Mouse (Mus musculus) thymus, adult 2 months (tissue): ENCODE results near the gene Ric8a. TPM values are rescaled to one million over a fixed set of nuclear protein-coding genes. Genes with fewer than 3 reads are reported as not detected.
"Not testable (repeated sequence)": the region's sequence is repeated elsewhere in the genome, so short reads cannot be mapped to it uniquely, and the experiment has no call there.

Source experiments
- DNase-seq: peaks from one replicate; pipeline ENCODE4 v3.0.0; 2021
- H3K27ac ChIP-seq: fragments of 200-500 bp; 2 replicates; pipeline ENCODE4 v1.5.1; 2012; ENCODE audit warnings: low read length, control low read depth; ENCODE audit not compliant: control insufficient read depth, insufficient read depth
- H3K27me3 ChIP-seq: fragments of 200-500 bp; 2 replicates; pipeline ENCODE4 v1.6.1; 2012; ENCODE audit warnings: mild to moderate bottlenecking, low read length, moderate library complexity, mixed read lengths; ENCODE audit not compliant: control insufficient read depth, insufficient read depth
- H3K36me3 ChIP-seq: fragments of 200-500 bp; 2 replicates; pipeline ENCODE4 v1.6.1; 2012; ENCODE audit warnings: mild to moderate bottlenecking, low read length, moderate library complexity; ENCODE audit not compliant: control insufficient read depth, insufficient read depth
- H3K4me1 ChIP-seq: fragments of 200-500 bp; replicated peaks from 2 replicates; pipeline ENCODE4 v1.6.1; 2012; ENCODE audit warnings: low read length; ENCODE audit not compliant: control insufficient read depth, insufficient read depth
- H3K4me3 ChIP-seq: fragments of 200-500 bp; 2 replicates; pipeline ENCODE4 v1.5.1; 2012; ENCODE audit warnings: mild to moderate bottlenecking, low read length, control low read depth, moderate library complexity; ENCODE audit not compliant: control insufficient read depth, insufficient read depth
- CTCF ChIP-seq: fragments of 200-500 bp; IDR thresholded peaks from 2 replicates; pipeline ENCODE4 v1.5.1; 2012; ENCODE audit warnings: mild to moderate bottlenecking, control low read depth, low read length, moderate library complexity, borderline replicate concordance; ENCODE audit not compliant: control insufficient read depth, poor library complexity, insufficient read depth; ENCODE audit errors: extremely low read depth
- POLR2A ChIP-seq: fragments of 200-500 bp; IDR thresholded peaks from 2 replicates; pipeline ENCODE4 v1.6.1; 2012; ENCODE audit warnings: mild to moderate bottlenecking, low read length, control low read depth, moderate library complexity; ENCODE audit not compliant: control insufficient read depth, poor library complexity, insufficient read depth; ENCODE audit errors: extremely low read depth
- WGBS: fragments of 180-500 bp; shearing (Covaris S2); methylation state at CpG from one replicate; pipeline ENCODE4 v1.1.7; 2018; 5-methylcytosine and 5-hydroxymethylcytosine counted together
- polyA plus RNA-seq: library from polyadenylated mRNA; depleted of rRNA; stranded (reverse); fragments of >200 nt; gene quantifications from 2 replicates; pipeline ENCODE4 v1.2.3, GENCODE M21; 2012

Ric8a gene
- polyA plus RNA-seq, 1 experiment = 181 TPM

DNA sequence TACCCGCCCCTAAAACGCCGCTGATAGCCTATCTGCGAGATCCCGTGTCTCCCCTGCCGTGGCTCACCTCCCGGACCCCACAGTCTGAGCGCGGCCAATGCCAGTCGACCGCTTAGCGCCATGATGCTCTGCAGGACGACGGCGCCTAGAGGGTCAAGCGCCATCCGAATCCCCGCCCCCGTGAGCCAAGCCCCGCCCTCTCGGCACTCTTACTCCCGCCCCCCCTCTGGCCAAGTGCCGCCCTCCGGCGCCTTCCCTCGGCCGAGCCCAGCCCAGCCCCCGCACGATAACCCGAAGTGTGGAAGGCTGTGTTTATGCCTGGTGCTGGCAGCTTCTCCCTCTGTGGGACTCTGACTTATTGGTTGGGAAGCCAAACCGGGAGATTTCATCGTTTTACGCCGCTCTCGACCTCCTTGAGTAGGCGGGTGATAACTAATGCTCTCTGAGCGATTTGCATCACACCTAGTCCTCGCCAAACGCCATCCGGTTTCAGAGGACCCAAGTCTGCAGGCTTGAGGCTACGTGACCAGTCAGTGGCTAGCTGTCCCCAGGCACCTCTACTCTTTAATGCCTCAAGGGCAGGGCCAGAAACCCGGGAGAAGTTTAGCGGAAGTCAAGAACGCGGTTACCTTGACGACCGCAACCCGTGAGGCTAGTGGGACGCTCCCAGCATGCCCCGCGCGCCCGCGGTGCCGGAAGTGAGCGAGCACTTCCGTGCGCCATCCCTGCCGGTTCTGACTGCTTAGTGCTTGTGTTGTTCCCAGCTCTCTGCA lies 25.1 kb downstream of the Ric8a start, which contains the start of the genes Psmd13 and Sirt3:
Gene Psmd13, plus strand, starts transcription at position 273 of the 773 bp plus-strand sequence.
Gene Sirt3, minus strand, starts transcription at position 614 of the 773 bp plus-strand sequence.
- Histone ChIP-seq H3K36me3 (peaks cover 9% of the 10 kb centered on the region), H3K4me3 (peak within 1 kb of the TSS; percentile 98), H3K4me1 (peaks cover 17% of the 10 kb centered on the region), H3K27me3 (no peaks in the 10 kb centered on the region), H3K27ac (peak within 1 kb of the TSS; percentile 13; the same call in 1 of the 2 replicates)
- DNase-seq = peak; percentile 95
- WGBS = under 1% methylated on average over 58 of the region's 59 CpGs
- TF ChIP-seq CTCF (no peak), POLR2A (peak; percentile 56)

DNA sequence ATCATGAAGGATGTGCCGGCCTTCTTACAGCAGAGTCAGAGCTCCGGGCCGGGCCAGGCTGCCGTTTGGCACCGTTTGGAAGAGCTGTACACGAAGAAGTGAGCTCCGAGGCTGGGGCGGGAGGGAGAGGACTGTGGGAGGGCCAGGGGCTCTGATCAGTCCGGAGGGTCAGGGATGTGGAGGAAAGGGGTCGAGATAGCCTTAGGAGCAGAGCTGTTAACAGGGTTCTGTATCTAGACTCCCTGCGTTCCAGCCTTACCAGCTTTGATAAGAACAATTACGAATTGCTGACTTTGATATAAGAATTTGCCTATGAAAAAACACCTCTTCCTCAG lies 25.7 kb downstream of the Ric8a start:
- H3K4me3 ChIP-seq = peak overlapping the region; percentile 98
- TF ChIP-seq POLR2A (no peak), CTCF (no peak)
- H3K4me1 ChIP-seq = peaks cover 17% of the 10 kb centered on the region
- no peak overlapping the region for H3K27ac ChIP-seq
- peaks cover 15% of the 10 kb centered on the region for H3K36me3 ChIP-seq
- H3K27me3 ChIP-seq = no peaks in the 10 kb centered on the region
- DNase-seq = no peak
- WGBS = under 1% methylated on average over 12 of the region's 12 CpGs

DNA sequence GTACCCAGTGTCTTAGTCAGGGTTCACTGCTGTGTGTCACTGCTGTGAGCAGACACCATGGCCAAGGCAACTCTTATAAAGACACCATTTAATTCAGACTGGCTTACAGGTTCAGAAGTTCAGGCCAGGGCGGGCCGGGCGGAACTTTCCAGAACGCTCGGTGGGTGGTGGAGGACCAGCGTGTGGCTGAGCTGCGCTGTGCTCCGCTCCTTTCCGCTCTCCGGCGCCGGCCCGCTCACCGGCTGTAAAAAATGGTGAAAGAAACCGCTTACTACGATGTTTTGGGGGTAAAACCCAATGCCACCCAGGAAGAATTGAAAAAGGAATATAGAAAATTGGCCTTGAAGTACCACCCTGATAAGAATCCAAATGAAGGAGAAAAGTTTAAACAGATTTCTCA lies 33.9 kb downstream of the Ric8a start:
- not testable (repeated sequence) for H3K27ac ChIP-seq

DNA sequence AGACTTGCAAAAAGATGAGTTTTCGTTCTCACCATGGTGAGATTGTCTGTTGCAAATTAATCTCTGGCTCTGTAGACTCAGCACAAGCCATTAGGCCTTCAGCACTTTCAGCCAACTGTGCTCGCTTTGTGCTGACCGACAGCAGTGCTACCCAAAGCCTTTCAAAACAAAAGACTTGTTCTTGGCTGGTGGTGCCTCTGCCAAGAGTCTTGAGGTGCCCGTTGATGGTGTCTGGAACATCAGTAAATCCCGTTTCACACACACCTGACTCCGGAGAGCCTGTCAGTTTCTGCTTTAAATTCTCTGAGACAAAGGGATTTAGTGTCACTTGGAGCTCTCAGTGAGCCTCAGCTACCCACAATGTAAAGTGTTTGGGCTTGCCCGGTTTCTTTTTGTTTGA lies 37.3 kb downstream of the Ric8a start:
- Histone ChIP-seq H3K36me3 (peaks cover 48% of the 10 kb centered on the region), H3K4me1 (no peaks in the 10 kb centered on the region), H3K27me3 (no peaks in the 10 kb centered on the region), H3K4me3 (no peak overlapping the region), H3K27ac (no peak overlapping the region)
- DNase-seq = no peak
- WGBS = 90% methylated on average over 7 of the region's 7 CpGs
- no peak for TF ChIP-seq POLR2A
- no peak for TF ChIP-seq CTCF

More for the DNA sequence above, 33.9 kb downstream of the Ric8a start:
- DNase-seq, H3K27me3 ChIP-seq, H3K4me3 ChIP-seq, H3K4me1 ChIP-seq: not testable (repeated sequence)
- 98% methylated on average over 16 of the region's 16 CpGs for WGBS
- H3K36me3 ChIP-seq = peaks cover 66% of the 10 kb centered on the region

DNA sequence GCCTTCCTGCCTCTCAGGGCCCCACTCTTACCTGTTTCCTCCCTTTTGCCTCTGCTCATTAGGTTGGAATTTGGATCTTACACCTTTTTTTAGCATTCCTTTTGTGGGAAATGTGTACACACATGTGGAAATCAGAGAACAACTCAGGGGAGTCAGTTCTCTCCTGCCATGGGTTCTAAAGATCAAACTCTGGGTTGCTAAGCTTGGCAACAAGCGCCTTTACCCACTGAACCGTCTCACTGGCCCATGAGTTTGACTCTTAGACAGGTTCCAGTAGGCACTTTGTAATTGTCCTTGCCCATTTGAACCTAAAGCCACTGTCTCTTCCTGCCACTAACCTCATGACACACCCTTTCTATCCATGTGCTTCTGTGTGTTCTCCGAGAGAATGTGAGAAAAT lies 37.9 kb downstream of the Ric8a start:
- no peak for DNase-seq
- H3K27ac ChIP-seq = no peak overlapping the region
- WGBS = 94% methylated on average over 3 of the region's 3 CpGs
- H3K4me3 ChIP-seq = no peak overlapping the region
- H3K4me1 ChIP-seq = no peaks in the 10 kb centered on the region
- H3K36me3 ChIP-seq = peaks cover 43% of the 10 kb centered on the region
- no peaks in the 10 kb centered on the region for H3K27me3 ChIP-seq
- TF ChIP-seq CTCF (no peak), POLR2A (no peak)

DNA sequence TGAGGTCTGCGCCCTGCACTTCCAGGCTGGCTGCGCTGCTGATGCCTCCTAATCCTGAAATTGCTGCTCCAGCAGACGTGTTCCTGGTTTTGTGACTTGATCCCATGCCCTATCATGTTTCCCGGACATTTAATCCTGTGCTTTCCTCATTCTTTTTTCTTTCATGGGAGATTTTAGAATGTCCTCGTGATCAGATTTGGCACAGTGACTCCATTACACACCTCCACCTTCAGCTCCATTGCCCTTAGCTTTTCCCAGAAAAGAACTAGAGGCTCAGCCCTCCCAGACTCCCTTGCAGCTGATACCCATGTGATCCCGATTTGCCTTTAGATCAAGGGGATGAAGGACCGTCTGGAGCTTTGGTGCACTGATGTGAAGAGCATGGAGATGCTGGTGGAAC lies 41.1 kb downstream of the Ric8a start:
- Histone ChIP-seq H3K27ac (no peak overlapping the region), H3K36me3 (peaks cover 26% of the 10 kb centered on the region), H3K4me1 (no peaks in the 10 kb centered on the region), H3K4me3 (no peak overlapping the region), H3K27me3 (no peaks in the 10 kb centered on the region)
- TF ChIP-seq POLR2A (no peak), CTCF (no peak)
- WGBS = 92% methylated on average over 7 of the region's 7 CpGs
- no peak for DNase-seq

DNA sequence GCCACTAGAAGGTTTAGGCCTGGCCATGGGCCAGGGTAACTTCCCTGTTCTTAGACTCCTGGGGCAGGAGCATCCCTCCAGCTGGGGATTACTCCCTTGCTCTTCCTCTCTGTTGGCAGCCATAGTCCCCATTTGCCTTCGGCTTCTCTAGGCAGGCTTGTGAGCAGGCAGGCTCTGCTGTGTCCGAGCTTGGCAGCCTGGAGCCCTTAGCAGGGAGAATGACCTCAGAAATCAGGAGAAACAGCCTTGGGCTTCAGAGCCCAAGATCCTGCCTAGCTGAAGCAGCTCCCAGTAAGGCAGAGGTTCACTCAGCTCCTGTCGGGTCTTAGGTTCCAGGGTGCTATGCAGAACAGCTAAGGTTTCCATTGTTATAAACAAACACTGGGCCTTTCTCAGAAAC lies 42.4 kb downstream of the Ric8a start:
- WGBS = 94% methylated on average over 3 of the region's 3 CpGs
- Histone ChIP-seq H3K36me3 (peaks cover 21% of the 10 kb centered on the region), H3K4me3 (no peak overlapping the region), H3K27ac (no peak overlapping the region), H3K4me1 (no peaks in the 10 kb centered on the region), H3K27me3 (no peaks in the 10 kb centered on the region)
- no peak for TF ChIP-seq CTCF
- TF ChIP-seq POLR2A = no peak
- DNase-seq = no peak
